Mouse (Mus musculus) CH12.LX (cell line): ENCODE measurements around the gene Sik3. TPM values are rescaled to one million over a fixed set of nuclear protein-coding genes. Genes with fewer than 3 reads are reported as not detected.
"Not testable (repeated sequence)": the region's sequence is repeated elsewhere in the genome, so short reads cannot be mapped to it uniquely, and the experiment has no call there.

Experiments
- DNase-seq: peaks from one replicate; pipeline ENCODE4 v3.0.0-alpha.2; 2013; ENCODE audit errors: extremely low read depth
- H3K27ac ChIP-seq: 2 replicates; pipeline ENCODE4 v1.5.1; 2012; ENCODE audit warnings: low read depth, mild to moderate bottlenecking, control low read depth, moderate library complexity; ENCODE audit not compliant: insufficient read depth
- H3K27me3 ChIP-seq: replicated peaks from 2 replicates; pipeline ENCODE3; 2012; ENCODE audit warnings: inconsistent platforms
- H3K36me3 ChIP-seq, 2 experiments: replicated peaks in 1 of 2; 2 replicates each; pipeline versions ENCODE3 to v1.6.1; 2012; ENCODE audit warnings: inconsistent platforms in 1 of 2, low read length in 1 of 2, mild to moderate bottlenecking in 1 of 2, mixed read lengths in 1 of 2, moderate library complexity in 1 of 2; ENCODE audit not compliant: control insufficient read depth in 1 of 2, insufficient read depth in 1 of 2
- H3K4me1 ChIP-seq, 2 experiments: 2 replicates each; pipeline ENCODE4 v1.6.1; 2012; ENCODE audit warnings: inconsistent platforms in 1 of 2, moderate library complexity in 1 of 2; ENCODE audit not compliant: insufficient read depth in 2 of 2, control insufficient read depth in 1 of 2
- H3K4me2 ChIP-seq: 2 replicates; pipeline ENCODE4 v1.6.1; 2012; ENCODE audit warnings: low read depth, mild to moderate bottlenecking, control low read depth; ENCODE audit not compliant: poor library complexity, insufficient read depth, severe bottlenecking
- H3K4me3 ChIP-seq, 3 experiments: fragments of 150-350 bp in 1 of 3; sonication (generic) in 1 of 3; replicated peaks in 1 of 3; 2 replicates each; pipeline versions ENCODE3 to v1.5.1; 2011 to 2012; ENCODE audit warnings: low read depth in 2 of 3, low read length in 2 of 3, mild to moderate bottlenecking in 2 of 3, moderate library complexity in 2 of 3, control low read depth in 1 of 3, improper control_type of control experiment in 1 of 3, inconsistent platforms in 1 of 3, mixed read lengths in 1 of 3; ENCODE audit not compliant: poor library complexity in 1 of 3
- H3K79me2 ChIP-seq: replicated peaks from 2 replicates; pipeline ENCODE4 v1.6.1; 2012; ENCODE audit warnings: mild to moderate bottlenecking, moderate library complexity; ENCODE audit not compliant: control insufficient read depth, poor library complexity, insufficient read depth, severe bottlenecking; ENCODE audit errors: extremely low read depth
- H3K9ac ChIP-seq: 2 replicates; pipeline ENCODE4 v1.6.1; 2012; ENCODE audit warnings: low read depth, mild to moderate bottlenecking, control low read depth, moderate library complexity; ENCODE audit not compliant: insufficient read depth
- H3K9me3 ChIP-seq: replicated peaks from 2 replicates; pipeline ENCODE3; 2012; ENCODE audit warnings: low read length, inconsistent platforms, mixed read lengths
- CHD2 ChIP-seq: IDR thresholded peaks from 2 replicates; pipeline ENCODE4 v1.6.1; 2011; ENCODE audit warnings: low read length, improper control_type of control experiment
- ELF1 ChIP-seq: IDR thresholded peaks from 2 replicates; pipeline ENCODE4 v1.6.1; 2014; ENCODE audit warnings: low read depth, mild to moderate bottlenecking, inconsistent platforms, low read length, improper control_type of control experiment
- ETS1 ChIP-seq: conservative IDR thresholded peaks from 2 replicates; pipeline ENCODE4 v1.6.1; 2012; ENCODE audit warnings: low read depth, mild to moderate bottlenecking, inconsistent platforms, low read length, improper control_type of control experiment, moderate library complexity
- HCFC1 ChIP-seq: IDR thresholded peaks from 2 replicates; pipeline ENCODE4 v1.6.1; 2012; ENCODE audit warnings: low read depth, mild to moderate bottlenecking, inconsistent platforms, low read length, improper control_type of control experiment
- IRF4 ChIP-seq: IDR thresholded peaks from 2 replicates; pipeline ENCODE4 v1.6.1; 2014; ENCODE audit warnings: low read depth, mild to moderate bottlenecking, inconsistent platforms, low read length, improper control_type of control experiment
- JUN ChIP-seq: IDR thresholded peaks from 2 replicates; pipeline ENCODE4 v1.6.1; 2011; ENCODE audit warnings: low read depth, mild to moderate bottlenecking, low read length, improper control_type of control experiment, moderate library complexity; ENCODE audit not compliant: insufficient read depth
- JUND ChIP-seq: conservative IDR thresholded peaks from 2 replicates; pipeline ENCODE4 v1.6.1; 2011; ENCODE audit warnings: low read depth, low read length, improper control_type of control experiment
- MAX ChIP-seq: IDR thresholded peaks from 2 replicates; pipeline ENCODE4 v1.6.1; 2011; ENCODE audit warnings: low read length, improper control_type of control experiment
- MEF2A ChIP-seq: IDR thresholded peaks from 2 replicates; pipeline ENCODE4 v1.6.1; 2014; ENCODE audit warnings: low read depth, mild to moderate bottlenecking, inconsistent platforms, low read length, improper control_type of control experiment, borderline replicate concordance
- MXI1 ChIP-seq: IDR thresholded peaks from 2 replicates; pipeline ENCODE4 v1.6.1; 2011; ENCODE audit warnings: mild to moderate bottlenecking, low read depth, low read length, improper control_type of control experiment
- MYC ChIP-seq: IDR thresholded peaks from 2 replicates; pipeline ENCODE4 v1.6.1; 2011; ENCODE audit warnings: low read depth, mild to moderate bottlenecking, improper control_type of control experiment, low read length
- NRF1 ChIP-seq: IDR thresholded peaks from 2 replicates; pipeline ENCODE4 v1.6.1; 2014; ENCODE audit warnings: low read depth, mild to moderate bottlenecking, inconsistent platforms, low read length, improper control_type of control experiment, moderate library complexity
- RCOR1 ChIP-seq: conservative IDR thresholded peaks from 2 replicates; pipeline ENCODE4 v1.6.1; 2012; ENCODE audit warnings: low read depth, mild to moderate bottlenecking, inconsistent platforms, low read length, improper control_type of control experiment
- SMC3 ChIP-seq: IDR thresholded peaks from 2 replicates; pipeline ENCODE4 v1.6.1; 2011; ENCODE audit warnings: low read depth, low read length, improper control_type of control experiment
- TCF12 ChIP-seq: IDR thresholded peaks from 2 replicates; pipeline ENCODE4 v1.6.1; 2014; ENCODE audit warnings: low read depth, mild to moderate bottlenecking, inconsistent platforms, low read length, improper control_type of control experiment
- UBTF ChIP-seq: IDR thresholded peaks from 2 replicates; pipeline ENCODE4 v1.6.1; 2012; ENCODE audit warnings: low read depth, mild to moderate bottlenecking, inconsistent platforms, low read length, improper control_type of control experiment, moderate library complexity
- ZKSCAN1 ChIP-seq: IDR thresholded peaks from 2 replicates; pipeline ENCODE4 v1.6.1; 2012; ENCODE audit warnings: low read depth, inconsistent platforms, low read length, improper control_type of control experiment, borderline replicate concordance
- dilution Hi-C: fragments of 300-500 bp; cut with MboI; formaldehyde crosslinking; loops from 2 replicates; pipeline ENCODE4 v1.14.3; 2020; ENCODE audit warnings: low sequenced_read_pairs; ENCODE audit not compliant: extremely low pct_unique_long_range_greater_than_20kb, extremely low pct_ligation_motif_present
- in situ Hi-C: fragments of 300-500 bp; cut with MboI; formaldehyde crosslinking; loops from 3 replicates; pipeline ENCODE4 v1.14.3; 2019; ENCODE audit warnings: low sequenced_read_pairs, low pct_ligation_motif_present, low pct_unique_long_range_greater_than_20kb, mixed read lengths
- polyA plus RNA-seq: library from polyadenylated mRNA; unstranded; fragments of >175 nt; gene quantifications from 2 replicates; pipeline ENCODE4 v1.2.1, GENCODE M21; 2012; ENCODE audit warnings: low read depth; ENCODE audit not compliant: insufficient read length
- total RNA-seq, 2 experiments: library from RNA; depleted of rRNA; stranded (reverse); fragments of 300-350 nt in 1 of 2; fragments of >200 nt in 1 of 2; gene quantifications; 2 replicates each; pipeline ENCODE4 v1.2.3; 2012 to 2014

Sik3 gene
- total and polyA plus RNA-seq, 3 experiments = 14.9 to 29.8 (median 21.4) TPM

DNA sequence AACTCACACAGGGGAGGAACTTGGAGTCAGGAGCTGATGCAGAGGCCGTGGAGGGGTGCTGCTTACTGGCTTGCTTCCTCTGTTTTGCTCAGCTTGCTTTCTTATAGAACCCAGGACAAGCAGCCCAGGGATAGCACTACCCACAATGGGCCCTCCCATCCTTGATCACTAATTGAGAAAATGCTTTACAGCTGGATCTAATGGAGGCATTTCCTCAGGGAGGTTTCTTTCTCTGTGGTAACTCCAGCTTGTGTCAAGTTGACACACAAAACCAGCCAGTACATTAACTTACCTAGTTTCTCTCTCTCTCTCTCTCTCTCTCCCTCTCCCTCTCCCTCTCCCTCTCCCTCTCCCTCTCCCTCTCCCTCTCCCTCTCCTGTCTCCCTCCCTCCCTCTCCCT lies 78.5 kb downstream of the Sik3 start:
- H3K27ac ChIP-seq, H3K9ac ChIP-seq, H3K4me3 ChIP-seq, dilution Hi-C loops, H3K79me2 ChIP-seq, H3K4me2 ChIP-seq, in situ Hi-C loops, H3K27me3 ChIP-seq, H3K9me3 ChIP-seq, DNase-seq: not testable (repeated sequence)
- peaks cover 0 to 28% of the 10 kb centered on the region in 2 experiments; a peak in 2 of 4 replicates for H3K4me1 ChIP-seq
- peaks cover 0 to 23% of the 10 kb centered on the region in 2 experiments for H3K36me3 ChIP-seq

DNA sequence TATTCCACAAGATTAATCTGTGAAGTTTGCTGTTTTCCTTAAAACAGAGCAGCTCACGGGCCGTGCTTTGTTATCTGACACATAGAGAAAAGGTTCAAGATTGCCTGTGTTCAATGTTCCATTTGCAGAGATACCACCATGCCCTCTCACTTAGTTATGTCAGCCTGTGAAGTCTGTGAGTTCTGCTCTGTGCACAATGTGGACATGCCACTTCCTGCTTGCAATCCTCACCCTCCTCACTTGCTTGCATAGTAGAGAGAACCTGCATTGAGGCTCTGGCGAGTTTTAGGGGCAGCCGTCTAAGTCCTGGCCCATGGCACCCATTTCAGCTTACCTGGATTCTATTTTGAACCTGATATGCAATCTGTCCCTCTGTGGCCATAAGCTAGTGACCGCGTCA lies 80.0 kb downstream of the Sik3 start:
- Histone ChIP-seq H3K27me3 (no peaks in the 10 kb centered on the region), H3K4me2 (no peak overlapping the region), H3K36me3 (peaks cover 0 to 21% of the 10 kb centered on the region in 2 experiments), H3K4me3 (no peak overlapping the region), H3K9me3 (no peaks in the 10 kb centered on the region), H3K79me2 (peaks cover 5% of the 10 kb centered on the region), H3K27ac (no peak overlapping the region), H3K4me1 (peaks cover 0 to 28% of the 10 kb centered on the region in 2 experiments; a peak in 2 of 4 replicates), H3K9ac (no peak overlapping the region)
- no peak for DNase-seq
- dilution Hi-C loops = no loop called here
- in situ Hi-C loops = no loop called here
- TF ChIP-seq SMC3 = no peak
- TF ChIP-seq ELF1 = no peak
- TF ChIP-seq RCOR1 = no peak
- TF ChIP-seq JUND = no peak
- no peak for TF ChIP-seq ETS1
- TF ChIP-seq IRF4 = no peak
- no peak for TF ChIP-seq NRF1
- TF ChIP-seq UBTF = no peak
- TF ChIP-seq CHD2 = no peak
- TF ChIP-seq TCF12 = no peak
- no peak for TF ChIP-seq MAX
- TF ChIP-seq MXI1 = no peak
- TF ChIP-seq ZKSCAN1 = no peak
- no peak for TF ChIP-seq MYC
- no peak for TF ChIP-seq MEF2A
- no peak for TF ChIP-seq JUN
- no peak for TF ChIP-seq HCFC1
